8 mouse cellular contexts compared by ENCODE assay signal in the genomic region with DNA sequence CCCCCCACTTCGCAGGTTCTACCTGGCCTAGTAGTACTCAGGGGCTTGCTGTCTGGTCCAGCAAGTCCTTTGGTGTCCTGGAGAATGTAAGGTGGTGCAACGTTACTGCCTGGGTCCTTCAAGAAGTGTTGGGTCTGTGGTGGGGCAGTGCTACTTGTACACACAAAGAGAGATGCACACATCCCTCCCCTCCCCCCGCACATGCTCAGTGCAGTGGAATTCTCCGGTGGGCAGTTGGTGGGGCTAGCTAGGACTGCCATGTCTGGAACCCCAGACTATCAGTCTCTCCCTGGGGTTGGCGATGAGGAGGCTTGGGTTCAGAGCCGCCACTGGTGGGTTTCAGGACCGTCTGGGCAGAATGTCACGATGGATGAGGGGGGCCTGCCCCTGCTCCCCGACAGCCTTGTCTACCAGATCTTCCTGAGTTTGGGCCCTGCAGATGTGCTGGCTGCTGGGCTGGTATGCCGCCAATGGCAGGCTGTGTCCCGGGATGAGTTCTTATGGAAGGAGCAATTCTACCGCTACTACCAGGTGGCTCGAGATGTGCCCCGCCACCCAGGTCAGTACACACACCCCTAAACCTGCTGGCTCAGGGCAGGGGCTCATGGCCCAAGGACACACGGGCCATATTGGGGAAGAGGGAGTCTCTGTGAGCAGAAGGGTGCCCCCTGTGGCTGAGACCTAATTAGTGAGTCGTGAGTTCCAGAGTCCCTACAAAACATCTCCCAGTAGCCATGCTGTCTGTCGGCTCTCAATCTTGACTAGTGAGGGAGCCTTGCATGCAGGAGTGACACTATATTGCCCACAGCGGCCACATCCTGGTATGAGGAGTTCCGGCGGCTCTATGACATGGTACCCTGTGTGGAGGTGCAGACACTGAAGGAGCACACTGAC. TPM values are rescaled to one million over a fixed set of nuclear protein-coding genes. Genes with fewer than 3 reads are reported as not detected.
A peak's percentile ranks its signal among the peaks of the same experiment; 100 is the strongest.
DNase-seq lines count a peak whose midpoint lies in the region; ATAC-seq and TF ChIP-seq lines count a peak whose summit lies in the region.

A gene (minus strand): TSS at position 127 of the 894 bp plus-strand sequence.

- peak; percentile 70 for DNase-seq in cerebellum, adult 11-12 months
- DNase-seq in testis, postnatal 10 days (ENCODE audit: low spot score) = no peak
- no peak for DNase-seq in urinary bladder, postnatal 36 days (ENCODE audit: low spot score in 2 of 2)
- DNase-seq in spleen, postnatal 36 days (ENCODE audit: low spot score in 2 of 2) = no peak

- H3K4me1 ChIP-seq in testis, adult 2 months (ENCODE audit: control insufficient read depth, insufficient read depth, low read length) = peaks cover 18% of the 10 kb centered on the region
- peaks cover 20% of the 10 kb centered on the region for H3K4me1 ChIP-seq in hindbrain, embryonic 15.5 days (replicated peaks)
- peaks cover 17% of the 10 kb centered on the region for H3K4me1 ChIP-seq in midbrain, embryonic 13.5 days (replicated peaks)

- H3K9me3 ChIP-seq in hindbrain, embryonic 15.5 days = no peaks in the 10 kb centered on the region
- no peaks in the 10 kb centered on the region for H3K9me3 ChIP-seq in midbrain, embryonic 13.5 days

- peak; percentile 72; the same call in 1 of the 2 replicates for TF ChIP-seq POLR2A in testis, adult 2 months (IDR thresholded peaks at IDR 0.05; ENCODE audit: control insufficient read depth, low read depth, low read length)

- peak within 1 kb of the TSS; percentile 99 for H3K4me3 ChIP-seq in testis, adult 2 months (ENCODE audit: control insufficient read depth, low read depth, low read length)
- peak within 1 kb of the TSS; percentile 89 for H3K4me3 ChIP-seq in hindbrain, embryonic 15.5 days
- H3K4me3 ChIP-seq in midbrain, embryonic 13.5 days (replicated peaks) = peak within 1 kb of the TSS; percentile 91

- ATAC-seq in cerebellum, adult (ENCODE audit: insufficient number of reproducible peaks, low FRiP score, low TSS enrichment) = no peak
- no peak for ATAC-seq in hindbrain, embryonic 15.5 days (ENCODE audit: low FRiP score, low read depth)
- peak; percentile 5; the same call in 1 of the 2 replicates for ATAC-seq in midbrain, embryonic 13.5 days

- WGBS in hindbrain, embryonic 15.5 days = 76% methylated on average over 20 of the region's 20 CpGs
- WGBS in midbrain, embryonic 13.5 days = 79% methylated on average over 20 of the region's 20 CpGs

- peak within 1 kb of the TSS; percentile 97 for H3K4me2 ChIP-seq in hindbrain, embryonic 15.5 days
- H3K4me2 ChIP-seq in midbrain, embryonic 13.5 days (replicated peaks) = peak within 1 kb of the TSS; percentile 99

- H3K36me3 ChIP-seq in testis, adult 2 months (ENCODE audit: control insufficient read depth, insufficient read depth, low read length) = peaks cover 3% of the 10 kb centered on the region
- H3K36me3 ChIP-seq in hindbrain, embryonic 15.5 days = peaks cover 17% of the 10 kb centered on the region; the same call in 1 of the 2 replicates
- H3K36me3 ChIP-seq in midbrain, embryonic 13.5 days = peaks cover 41% of the 10 kb centered on the region

- peak within 1 kb of the TSS; percentile 89 for H3K27ac ChIP-seq in testis, adult 2 months (ENCODE audit: control insufficient read depth, insufficient read depth, low read depth, low read length)
- H3K27ac ChIP-seq in hindbrain, embryonic 15.5 days (replicated peaks) = peak within 1 kb of the TSS; percentile 86
- H3K27ac ChIP-seq in midbrain, embryonic 13.5 days = peak within 1 kb of the TSS; percentile 77

- no peak for TF ChIP-seq CTCF in testis, adult 2 months (IDR thresholded peaks at IDR 0.05; ENCODE audit: control insufficient read depth, insufficient read depth, insufficient replicate concordance, low read depth, low read length)

- peak within 1 kb of the TSS; percentile 94 for H3K9ac ChIP-seq in hindbrain, embryonic 15.5 days
- H3K9ac ChIP-seq in midbrain, embryonic 13.5 days (replicated peaks) = peak within 1 kb of the TSS; percentile 98

- no peaks in the 10 kb centered on the region for H3K27me3 ChIP-seq in testis, adult 2 months (ENCODE audit: control insufficient read depth, insufficient read depth, low read length)
- no peaks in the 10 kb centered on the region for H3K27me3 ChIP-seq in hindbrain, embryonic 15.5 days
- H3K27me3 ChIP-seq in midbrain, embryonic 13.5 days = no peaks in the 10 kb centered on the region

RNA-seq across cellular contexts. Expression of the gene that starts here (rescaled TPM):
- 58.4 and 70.5 TPM in 2 replicates for polyA plus RNA-seq in testis, adult 2 months (2012; rRNA removed)
- 5.8 and 6.1 TPM in 2 replicates for polyA plus RNA-seq in hindbrain, embryonic 15.5 days (2015; fragmentation: Nextera tagmentation; extraction: Ambion mirVana)
- polyA plus RNA-seq in midbrain, embryonic 13.5 days (2015; fragmentation: Nextera tagmentation; extraction: Ambion mirVana) = 5.6 and 7.2 TPM in 2 replicates
